Mouse (Mus musculus) spleen, adult 2 months (tissue): ENCODE data around the gene Eif5a2.

Source experiments
- CTCF ChIP-seq: fragments of 200-500 bp; IDR thresholded peaks from 2 replicates; pipeline ENCODE4 v1.5.1; 2011; ENCODE audit warnings: mild to moderate bottlenecking, inconsistent platforms; ENCODE audit not compliant: insufficient read depth, insufficient read length, insufficient replicate concordance; ENCODE audit errors: extremely low read depth
- POLR2A ChIP-seq: fragments of 200-500 bp; IDR thresholded peaks from 2 replicates; pipeline ENCODE4 v1.6.1; 2011; ENCODE audit warnings: low read depth, low read length, inconsistent platforms

DNA sequence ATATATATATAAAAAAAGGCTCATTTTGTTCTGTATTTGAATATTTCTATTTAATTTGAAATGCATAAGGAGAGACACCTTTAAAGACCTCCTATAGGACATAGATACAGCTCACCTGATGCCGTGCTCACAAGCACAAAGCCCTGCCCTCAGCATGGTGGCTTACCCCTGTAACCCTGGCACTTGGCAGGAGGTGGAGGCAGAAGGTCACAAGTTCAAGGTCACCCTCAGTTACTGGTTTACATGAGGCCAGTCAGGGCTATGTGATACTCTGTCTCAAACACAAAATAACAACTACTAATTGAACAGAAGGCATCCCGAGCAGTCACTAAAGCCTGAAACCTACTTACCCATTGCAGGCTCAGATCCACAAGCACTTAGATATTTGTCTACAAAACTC, 48.4 kb downstream of the Eif5a2 start:
- TF ChIP-seq POLR2A: no peak
- no peak for TF ChIP-seq CTCF
